Mouse (Mus musculus) forelimb bud, embryonic 11.5 days (tissue): Measurements from ENCODE around the gene Ces4a.
"Not testable (repeated sequence)": the region's sequence is repeated elsewhere in the genome, so short reads cannot be mapped to it uniquely, and the experiment has no call there.

Experiments used
- DNase-seq: peaks from one replicate; pipeline ENCODE4 v3.0.0-alpha.2; 2012; ENCODE audit warnings: low read depth, low spot score

Gene Ces4a

DNA sequence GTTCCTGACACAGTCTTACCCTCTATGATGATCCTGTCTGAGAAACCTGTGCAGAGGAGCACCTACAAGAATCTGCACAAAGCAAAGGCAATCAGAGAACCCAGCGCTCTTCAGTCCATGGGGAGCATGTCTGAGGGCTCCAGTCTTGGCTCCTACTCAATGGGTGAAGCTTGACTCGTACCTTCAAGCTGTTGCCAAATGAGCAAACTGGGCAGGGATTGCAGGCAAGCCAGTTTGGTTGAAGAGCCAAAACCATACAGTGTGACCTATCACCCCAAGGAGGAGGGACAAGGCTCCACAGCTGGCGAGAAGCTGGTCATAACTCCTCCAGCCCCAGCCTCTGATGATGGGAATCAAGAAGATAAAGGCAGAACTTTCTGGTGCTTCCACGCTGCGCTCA is at the start of gene Ces4a:
Gene Ces4a, plus strand, starts transcription at position 292 of the 400 bp plus-strand sequence.
- no peak for DNase-seq

DNA sequence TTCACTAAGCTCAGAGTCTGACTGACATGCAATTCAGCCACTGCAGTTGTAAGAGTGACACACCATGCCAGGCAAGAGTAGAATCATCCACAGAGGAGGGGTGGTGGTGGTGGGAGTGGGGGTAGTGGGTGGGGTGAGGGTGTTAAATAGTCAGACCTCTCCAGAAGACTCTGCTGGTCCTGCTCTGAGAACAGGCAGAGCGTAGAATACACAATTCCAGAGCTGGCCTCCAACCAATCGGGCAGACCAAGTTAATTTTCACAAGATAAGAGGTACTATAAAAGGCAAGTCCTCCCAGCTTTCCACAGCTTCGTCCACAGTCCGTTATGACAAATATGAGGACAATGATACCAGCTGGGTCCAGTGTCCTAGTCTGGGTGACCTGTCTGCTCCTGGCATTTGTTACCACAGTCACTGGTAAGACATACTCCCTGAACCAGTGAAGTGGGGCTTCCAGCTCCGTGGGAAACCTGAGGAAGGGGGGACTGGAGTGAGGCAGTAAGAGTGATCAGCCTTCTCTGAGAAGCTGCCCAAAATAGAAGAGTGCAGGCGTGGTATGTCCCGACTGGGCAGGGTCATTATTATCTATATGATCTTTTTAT is 48.0 kb upstream of the Ces4a start, which contains the start of gene Ces3b:
Gene Ces3b, plus strand, starts transcription at position 305 of the 602 bp plus-strand sequence.
- no peak for DNase-seq

DNA sequence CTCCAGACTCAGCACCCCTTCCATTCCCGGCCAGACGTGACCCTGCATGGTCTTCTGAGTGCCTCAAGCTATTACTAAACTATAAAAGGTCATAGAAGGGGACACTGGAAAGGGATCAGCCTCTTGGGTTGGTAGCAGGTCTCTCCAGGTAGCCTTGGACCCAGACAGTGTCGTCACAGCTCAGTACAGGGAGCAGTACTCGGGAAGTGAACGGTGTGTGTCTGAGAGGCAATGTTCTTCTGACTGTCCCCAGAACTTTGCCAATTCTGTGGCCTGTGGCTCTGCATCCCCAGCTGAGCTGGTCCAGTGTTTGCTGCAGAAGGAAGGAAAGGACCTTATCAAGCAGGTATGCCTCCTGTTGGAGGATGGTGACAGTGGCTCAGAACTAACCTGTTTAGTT is 43.4 kb upstream of the Ces4a start:
- not testable (repeated sequence) for DNase-seq

DNA sequence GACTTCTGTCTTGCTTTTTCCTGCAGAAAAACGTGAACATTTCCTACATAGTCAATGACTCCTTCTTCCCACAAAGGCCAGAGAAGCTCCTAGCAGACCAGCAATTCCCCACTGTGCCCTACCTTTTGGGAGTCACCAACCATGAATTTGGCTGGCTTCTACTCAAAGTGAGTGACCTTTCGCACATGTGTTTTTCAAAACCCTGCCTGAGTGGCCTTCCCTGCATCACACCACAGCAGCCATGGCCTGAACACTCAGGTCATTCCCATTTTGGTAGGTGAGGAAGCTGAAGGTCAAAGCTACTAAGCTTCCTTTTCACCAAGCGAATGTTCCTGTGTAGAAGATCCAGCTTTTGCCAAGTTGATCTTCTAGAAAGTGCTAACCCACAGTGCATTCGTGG is 43.0 kb upstream of the Ces4a start:
- DNase-seq = no peak

DNA sequence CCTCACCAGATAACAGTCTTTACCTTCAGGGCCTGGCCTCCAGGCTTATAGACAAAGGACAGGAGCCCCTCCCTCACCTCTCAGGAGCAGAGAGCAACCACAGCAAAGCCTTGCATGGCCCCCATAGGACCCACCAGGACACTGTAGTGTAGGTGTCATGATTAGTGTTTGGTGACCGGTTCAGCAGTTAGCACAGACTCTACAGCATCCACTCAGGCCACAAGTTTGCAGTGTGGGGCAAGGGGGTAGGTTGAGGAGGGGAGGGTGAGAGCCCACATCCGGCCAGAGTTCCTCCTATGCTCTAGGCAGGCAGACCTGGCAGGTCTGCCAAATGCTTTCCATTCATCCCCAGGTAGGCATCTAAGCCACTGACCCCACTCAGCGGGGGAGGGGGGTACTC is 37.6 kb upstream of the Ces4a start:
- DNase-seq = no peak

DNA sequence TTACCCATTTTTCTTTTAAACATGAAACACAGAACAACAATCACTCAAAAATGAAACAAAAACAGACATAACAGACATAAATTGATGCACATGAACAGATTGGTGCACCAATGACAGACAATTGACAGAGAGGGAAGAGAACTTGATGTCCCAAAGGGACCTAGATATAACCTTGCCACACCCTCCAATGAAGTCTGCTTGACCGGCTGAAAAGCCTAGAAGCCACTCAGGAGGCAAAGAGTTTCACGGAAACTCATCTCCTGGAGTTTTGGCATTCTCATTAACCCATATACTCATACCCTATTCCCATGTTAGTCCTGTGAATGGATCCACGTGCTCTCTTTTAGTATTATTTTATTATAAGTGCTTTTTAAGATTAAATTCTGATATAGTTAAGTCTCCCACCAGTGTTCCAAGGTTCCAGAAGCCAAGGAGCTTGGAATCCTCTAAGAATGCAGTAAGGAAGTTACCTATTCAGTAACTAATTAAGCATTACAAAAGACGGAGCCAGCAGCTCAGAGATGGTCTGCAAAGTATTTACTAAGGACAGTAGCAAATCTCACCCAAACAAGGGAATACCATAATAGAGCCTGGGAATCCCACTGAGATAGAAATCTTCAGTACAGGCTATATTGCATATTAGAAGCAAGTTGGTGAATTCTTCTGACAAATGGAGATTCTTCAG is 29.4 kb upstream of the Ces4a start:
- not testable (repeated sequence) for DNase-seq

DNA sequence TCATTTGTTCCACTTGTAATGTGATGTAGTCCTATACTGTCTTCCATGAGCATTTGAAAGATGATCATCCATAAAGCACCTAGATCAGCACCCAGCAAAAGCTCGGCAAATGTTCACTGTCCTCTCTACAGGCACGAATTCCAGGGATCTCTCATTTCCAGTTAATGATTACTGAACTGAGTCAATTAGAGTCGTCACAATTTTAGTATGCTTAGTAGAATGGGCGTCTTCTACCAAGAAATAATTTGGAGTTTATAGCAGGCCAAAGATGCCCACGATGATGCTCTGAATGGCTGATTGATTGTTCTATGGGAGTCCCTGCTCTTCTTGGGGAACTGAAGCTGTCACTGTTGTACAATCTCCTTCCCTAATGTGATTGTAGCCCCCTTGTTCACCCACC is 27.9 kb upstream of the Ces4a start:
- DNase-seq = not testable (repeated sequence)

DNA sequence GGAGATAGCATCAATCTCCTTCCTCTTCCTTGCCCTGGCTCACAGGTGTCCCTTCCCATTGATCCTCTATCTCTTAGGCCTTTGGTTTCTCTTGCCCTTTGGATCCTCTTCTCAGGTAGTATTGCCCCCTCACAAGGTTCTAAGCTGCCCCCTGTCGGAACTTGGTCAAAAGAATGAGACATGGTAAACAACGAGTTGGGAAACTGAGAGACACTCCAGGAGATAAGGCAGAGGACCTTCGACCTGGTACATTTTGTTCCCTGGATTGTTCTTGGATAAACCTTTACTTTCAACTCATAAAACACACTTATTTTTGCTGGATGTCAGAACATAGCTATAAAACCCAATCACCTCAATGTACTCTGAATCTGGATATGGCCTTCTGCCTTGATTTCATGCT is 27.4 kb upstream of the Ces4a start:
- DNase-seq = no peak

DNA sequence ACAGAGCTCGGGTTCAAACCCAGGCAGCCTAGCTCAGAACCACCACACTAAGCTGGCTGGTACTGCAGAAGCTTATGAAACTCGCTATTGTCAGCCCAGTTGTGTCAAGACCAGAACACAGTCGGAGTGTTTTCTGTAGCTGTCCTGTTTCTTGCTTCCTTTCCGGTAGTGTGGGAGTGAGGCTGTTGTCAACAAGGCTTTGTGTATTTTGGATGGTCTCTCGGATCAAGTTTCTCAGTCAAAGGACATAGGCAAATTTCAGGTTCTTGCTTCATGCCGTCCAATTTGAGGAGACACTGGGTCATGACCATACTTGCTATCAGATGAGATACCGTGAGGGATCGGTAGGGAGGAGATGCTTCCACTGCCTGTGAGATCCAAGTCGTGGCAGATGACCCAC is 1.7 kb upstream of the Ces4a start:
- no peak for DNase-seq

DNA sequence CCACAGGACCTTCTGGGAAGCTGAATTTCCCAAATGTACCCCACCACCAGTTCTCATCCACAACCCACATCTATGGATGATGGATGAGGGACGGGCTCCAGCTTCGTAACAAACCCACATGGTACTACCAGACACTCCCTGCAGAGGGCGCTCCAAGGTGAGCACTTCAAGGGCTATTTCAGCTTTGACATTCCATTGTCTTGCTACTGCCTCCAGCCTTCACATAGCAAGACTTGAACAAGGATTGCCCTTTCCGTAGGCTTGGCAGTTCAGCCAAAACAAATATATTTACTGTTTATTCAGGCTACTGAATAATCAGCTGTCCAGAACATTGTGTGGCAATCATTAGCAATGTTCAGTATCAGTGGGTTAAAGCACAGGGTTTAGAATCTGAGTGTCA is 6.8 kb downstream of the Ces4a start:
- DNase-seq = peak; percentile 48

DNA sequence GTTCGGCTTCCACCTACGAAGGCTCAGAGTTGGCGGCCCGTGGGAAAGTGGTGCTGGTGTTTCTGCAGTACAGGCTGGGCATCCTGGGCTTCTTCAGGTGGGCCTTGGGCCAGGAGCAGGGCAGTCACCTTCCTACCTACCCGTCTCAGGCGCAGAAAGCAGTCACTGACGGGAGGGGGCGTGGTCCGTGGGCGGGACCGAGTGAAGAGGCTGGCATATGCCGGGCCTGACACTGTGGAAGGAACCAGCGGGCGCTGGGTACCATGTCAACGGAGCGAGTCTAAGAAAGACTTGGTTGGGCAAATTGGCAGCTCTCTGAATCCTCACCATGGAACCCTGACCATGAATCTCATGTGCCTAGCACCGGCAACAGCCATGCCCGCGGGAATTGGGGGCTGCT is 10.8 kb downstream of the Ces4a start:
- no peak for DNase-seq

DNA sequence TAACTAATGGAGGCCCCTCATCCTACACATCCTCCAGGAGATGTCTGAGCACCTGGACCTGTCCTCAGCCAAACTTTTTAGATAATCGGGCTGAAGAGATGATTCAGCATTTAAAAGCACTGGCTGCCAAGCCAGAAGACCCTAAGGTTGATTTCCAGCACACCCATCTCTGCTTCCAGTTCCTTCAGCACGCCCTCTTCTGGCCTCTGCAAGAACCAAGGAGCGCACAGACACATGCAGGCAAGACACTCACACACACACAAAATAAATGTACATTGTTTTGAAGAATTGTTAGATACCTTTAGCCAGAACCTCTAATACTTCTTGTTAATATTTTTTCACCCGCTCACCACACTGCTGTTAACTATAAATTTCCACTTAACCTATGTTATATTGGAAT is 20.1 kb downstream of the Ces4a start:
- DNase-seq = no peak

DNA sequence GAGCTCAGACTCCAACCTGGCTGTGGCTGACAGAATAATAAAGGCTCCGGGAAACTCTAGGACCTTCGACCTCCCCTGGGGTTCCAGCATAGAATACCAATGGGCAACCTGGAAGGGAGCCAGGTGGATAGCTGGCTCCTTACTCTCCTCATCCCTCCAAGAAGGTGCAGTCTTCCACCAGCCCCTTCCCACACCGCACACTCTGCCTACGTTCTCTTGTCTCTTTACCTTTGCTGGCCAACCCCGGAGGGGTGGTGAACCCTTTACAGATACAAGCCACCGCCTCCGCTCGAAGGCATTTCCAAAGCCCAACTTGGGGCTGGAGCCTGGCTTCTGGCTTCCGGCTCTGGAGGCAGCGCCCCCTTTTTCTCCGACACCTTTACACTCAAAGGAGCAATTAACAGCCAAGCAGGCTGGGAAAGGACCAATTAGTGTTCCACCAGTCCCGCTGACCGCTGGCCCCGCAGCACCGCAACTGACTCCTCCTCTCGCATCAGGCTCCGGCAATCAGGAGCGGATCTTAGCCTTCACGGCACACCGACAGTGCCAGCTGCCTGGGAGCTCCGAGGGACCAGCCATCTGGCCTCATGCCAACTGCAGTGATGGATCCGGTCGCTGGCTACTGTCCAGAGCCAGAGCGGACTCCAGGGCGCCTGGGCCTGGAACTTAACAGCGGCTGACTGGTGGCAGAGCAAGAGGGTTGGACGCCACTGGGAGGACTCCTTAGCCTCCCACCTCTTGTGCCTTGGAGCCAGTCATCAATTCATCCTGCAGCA is 21.2 kb downstream of the Ces4a start:
- DNase-seq = peak; percentile 67

DNA sequence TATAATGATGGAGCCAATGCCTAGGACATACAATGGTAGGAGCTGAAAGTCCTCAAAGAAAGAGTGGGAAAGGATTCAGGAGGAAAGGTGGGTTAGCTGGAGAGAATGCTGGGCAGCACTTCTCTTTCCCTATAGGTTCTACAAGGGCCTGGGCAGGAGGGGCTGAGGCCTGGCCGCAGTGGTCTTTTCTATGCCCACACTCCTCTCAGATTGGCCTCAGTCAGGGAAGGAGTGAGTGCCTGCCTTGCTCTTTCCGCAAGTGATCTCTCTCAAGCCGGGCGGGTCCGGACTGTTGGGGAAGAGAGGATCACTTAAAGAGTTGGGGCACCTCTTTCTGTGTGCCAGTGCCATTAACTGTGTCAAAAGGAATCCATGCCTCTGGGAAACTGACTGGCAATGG is 22.7 kb downstream of the Ces4a start:
- no peak for DNase-seq

DNA sequence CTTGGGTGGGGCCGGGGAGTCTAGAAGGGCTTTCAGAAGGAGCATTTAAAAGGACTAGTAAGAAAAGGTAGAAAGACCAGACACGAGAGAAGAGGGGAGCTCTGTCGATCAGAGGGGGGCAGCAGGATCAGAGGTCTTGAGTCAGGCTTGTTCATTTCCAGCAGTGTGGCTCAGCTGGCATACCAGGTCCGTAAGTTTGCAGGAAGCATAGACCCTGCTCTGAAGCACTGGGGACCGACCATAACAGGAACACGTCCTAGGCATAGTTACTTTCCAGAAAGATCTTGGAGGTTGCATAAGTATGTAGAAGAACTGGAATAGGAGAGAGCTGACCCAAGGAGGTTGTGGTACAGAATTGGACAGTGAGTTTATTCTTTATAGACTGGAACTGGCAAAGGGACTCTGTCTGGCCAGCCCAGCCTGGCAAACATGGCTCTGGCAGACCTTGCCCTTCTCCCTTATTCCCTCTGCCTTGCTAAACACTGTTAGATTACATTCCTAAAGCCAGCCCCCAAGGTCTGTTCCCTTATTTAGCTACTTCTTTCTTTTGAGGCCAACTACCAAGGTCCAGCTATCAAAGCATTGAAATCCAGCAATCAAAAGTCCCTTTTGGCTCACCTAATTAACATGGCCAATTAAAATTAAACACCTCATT is 23.6 kb downstream of the Ces4a start:
- no peak for DNase-seq

DNA sequence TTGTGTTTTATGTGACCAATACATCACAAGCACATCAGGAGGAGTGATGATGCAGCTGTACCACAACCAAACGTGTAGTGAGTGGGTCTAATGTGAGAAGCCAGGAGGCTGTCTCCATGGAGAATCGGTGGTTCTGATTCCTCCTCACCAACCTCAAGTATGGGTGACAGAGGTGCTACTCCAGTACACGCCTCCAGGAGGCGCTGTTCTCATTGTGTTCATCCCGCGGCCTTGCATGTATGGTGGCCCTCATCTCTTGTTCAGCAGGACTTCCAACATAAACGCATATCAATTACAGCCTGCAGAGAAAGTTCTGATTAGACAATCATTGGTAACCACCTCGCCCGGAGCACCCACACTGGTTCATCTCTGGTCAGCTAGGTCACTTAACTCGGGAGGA is 26.0 kb downstream of the Ces4a start:
- DNase-seq = peak; percentile 35

DNA sequence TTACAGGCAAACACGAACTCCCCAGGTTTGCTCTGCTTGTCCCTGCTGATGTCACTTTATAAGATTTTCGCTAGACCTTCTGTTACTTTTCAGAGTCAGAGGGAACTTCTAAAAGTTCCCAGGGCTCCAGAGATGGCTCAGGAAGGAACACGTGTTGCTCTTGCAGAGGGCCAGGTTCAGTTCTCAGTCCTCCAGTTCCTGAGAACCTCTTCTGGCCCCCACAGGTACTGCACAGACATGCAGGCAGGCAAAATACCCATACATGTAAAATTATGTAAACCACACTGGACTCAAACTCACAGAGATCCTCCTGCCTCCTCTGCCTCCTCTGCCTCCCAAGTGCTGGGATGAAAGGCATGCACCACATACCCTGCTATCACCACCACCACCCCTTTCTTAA is 26.5 kb downstream of the Ces4a start:
- no peak for DNase-seq

DNA sequence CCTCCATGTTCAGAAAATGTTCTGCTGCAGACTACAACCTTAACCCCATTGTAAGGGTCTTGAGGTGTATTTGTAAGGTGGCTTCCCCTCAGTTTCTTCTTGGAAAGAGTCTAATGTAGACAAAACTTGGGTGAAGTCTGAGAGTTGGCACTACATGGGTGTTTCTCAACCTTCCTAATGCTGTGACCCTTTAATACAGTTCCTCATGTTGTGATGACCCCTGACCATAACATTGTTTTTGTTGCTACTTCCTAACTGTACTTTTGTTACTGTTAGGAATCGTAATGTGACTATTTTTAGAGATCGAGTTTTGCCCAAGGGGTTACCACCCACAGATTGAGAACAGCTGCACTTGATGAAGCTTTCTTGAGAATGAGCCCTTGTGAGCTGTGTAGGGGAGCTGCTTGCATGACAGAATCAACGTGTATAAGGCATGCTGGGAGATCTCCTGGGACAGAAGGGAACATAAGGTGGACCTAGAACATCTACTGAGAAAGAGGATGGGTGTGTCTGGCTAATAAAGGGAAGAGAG is 29.6 kb downstream of the Ces4a start:
- no peak for DNase-seq

DNA sequence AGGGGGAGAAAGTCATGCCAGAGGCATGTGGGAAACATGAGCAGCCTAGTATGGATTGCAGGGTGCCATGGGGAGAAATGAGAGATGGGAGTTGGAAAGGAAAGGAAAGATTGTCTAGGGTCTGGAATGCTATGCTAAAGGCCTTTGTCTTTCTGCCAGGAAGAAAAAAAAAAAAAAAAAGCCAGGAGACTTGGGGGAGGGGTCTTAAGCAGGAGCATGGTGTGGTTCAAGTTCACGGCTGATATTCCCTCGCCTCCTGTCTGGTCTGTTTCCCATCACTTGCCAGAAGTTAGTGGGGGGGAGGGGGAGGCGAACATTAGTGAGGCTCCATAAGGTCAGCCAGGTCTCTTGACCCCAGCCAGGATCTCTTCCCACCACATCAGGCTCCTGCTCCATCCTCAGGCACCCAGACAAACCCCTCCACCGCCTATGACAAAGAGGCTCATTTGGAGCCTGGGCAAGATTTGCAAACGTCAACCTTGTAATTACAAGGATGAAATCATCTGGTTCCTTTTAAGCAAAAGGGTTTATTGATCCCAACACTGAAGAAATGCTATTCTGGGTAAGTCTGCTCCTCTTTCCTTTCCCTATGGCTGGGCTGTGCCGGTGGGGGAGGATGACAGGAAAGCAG is 32.8 kb downstream of the Ces4a start:
- DNase-seq = peak; percentile 59

DNA sequence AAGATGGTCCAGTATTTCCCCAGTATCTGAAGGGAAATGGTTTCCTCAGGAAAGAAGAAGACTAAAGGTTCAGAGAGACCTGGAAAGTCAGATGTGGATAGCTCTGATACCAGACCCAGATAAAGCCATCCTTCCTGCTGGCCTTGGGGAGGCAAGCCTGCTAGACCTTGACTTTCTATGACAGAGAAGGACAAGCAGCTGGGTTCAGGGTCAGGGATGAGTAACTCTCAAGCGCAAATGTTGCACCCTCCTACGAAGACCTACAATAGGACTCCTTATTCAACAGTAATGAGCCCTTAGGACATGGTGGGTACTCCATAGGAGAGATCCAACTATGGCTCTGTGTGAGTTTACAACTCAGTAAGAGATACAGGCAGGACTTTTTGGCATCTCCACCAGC is 33.6 kb downstream of the Ces4a start:
- DNase-seq = no peak

DNA sequence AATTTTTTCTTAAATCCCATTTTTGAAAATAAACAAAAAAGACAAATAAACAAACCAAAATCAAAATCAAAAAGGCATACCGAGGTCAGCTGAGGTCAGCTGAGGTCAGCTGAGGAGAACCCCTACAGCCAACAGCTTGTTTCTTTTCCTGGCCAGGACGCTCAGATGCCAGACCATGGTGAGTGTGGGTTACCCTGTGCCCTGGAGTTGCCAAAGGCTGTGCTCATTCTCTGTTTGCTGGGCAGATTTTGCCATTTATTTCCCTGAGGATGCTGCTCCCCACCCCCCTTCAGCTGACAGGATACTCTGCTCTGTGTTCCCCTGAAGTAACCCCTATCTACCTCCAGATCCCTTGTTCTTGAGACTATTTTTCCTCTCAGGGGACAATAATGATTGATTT is 35.5 kb downstream of the Ces4a start:
- DNase-seq = no peak

DNA sequence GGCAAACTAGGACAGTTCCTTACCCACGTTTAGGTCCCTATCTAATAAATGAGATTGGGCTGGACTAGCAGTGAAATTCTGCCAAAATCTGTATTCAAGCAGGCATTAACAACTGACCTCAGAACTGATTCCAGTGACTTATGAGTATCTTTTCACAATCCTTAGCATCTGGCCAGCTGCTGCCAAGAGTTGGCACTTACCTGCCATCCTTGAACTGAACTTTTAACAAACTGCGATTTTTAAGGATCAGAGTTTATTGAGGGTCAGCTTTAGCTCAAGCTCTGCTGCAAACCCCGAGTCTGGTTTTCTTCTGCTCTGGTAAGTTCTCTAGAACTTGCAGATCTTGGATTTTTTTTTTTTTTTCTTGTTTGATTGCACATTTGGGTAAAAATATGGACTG is 38.0 kb downstream of the Ces4a start:
- no peak for DNase-seq
